Mouse (Mus musculus) naive thymus-derived CD4-positive, alpha-beta T cell, adult 2 months (primary cell): ENCODE data around the gene Cct2.

Experiments
- DNase-seq: peaks from one replicate; pipeline ENCODE4 v3.0.0-alpha.2; 2011; ENCODE audit warnings: low read depth

The Cct2 gene

DNA sequence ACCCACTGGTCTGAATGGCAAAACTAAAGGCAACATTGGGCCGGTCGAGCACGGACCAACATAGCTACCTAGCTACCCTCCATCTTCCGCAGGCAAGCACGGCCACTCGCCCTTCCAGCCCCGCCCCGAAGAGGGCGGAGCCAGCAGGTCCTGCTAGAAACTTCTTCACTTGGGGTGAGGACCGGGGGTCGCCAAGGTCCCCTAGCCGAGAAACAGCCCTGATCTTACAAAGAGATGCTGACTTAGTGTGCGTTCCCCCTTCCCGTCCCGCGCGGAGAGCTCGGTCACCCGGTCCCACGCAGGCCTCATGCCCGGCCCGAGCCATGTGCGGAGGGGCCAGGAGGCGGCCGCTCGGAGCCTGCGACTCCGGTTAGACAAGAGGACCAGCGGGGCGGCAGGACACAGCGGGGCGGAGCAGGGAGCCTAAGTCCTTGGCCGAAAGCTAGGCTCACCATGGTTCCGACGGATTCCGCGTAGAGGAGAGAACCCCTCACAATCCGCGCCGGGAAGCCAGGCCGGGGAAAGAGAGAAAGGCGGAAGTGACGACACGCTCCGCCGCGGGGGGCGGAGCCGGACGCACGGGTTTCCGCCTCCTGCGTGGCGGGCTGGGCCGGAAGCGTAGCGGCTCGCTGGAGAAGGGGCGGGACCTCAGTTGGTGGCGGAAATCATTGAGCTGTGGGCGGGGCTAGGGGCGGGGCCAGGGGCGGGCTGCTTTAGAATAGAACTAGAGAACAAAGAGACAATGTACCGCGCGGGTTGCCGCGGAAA, at the start of gene Cct2:
Cct2 (minus strand) TSS at position 561 of the 768 bp plus-strand sequence.
- peak; percentile 99 for DNase-seq

GRCm38 (mm10) chr10:117112545-117112944, 48.9 kb upstream of the Cct2 start:
- peak; percentile 61 for DNase-seq

DNA sequence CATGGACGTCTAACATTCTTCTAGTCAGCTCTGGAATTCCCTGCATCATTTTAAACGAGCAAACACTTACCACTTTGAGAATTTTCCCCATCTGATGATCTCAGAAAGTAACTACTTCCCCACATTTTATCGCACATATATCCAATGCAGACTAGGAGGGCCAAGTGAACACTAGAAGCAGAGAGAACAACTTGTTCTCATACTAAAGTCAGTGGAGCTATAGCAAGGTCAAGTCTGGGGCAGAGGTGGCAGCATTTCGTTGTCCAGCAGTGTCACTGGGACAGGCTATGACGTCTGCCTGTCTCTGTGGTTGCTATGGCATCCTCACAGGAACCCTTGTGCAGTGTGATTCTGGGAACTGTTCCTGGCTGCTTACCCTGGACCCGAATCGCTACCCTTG, 47.8 kb upstream of the Cct2 start:
- no peak for DNase-seq

DNA sequence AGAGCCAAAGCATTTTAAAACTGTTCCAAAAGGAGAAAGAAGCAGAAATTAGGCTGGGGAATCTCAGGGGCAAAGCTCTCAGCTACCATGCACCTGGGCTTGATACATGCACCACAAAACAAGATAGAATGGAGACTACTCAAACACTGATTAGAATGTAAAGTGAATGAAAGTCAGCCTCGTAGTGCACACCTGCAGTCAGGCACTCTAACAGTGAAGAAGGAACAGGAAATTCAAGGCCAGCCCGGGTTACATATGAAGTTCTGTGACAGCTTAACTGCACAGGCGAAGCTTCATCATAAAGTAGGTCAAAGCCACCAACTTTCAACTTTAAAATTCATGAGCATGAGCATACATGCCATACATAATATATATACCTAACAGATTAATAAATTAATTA, 46.7 kb upstream of the Cct2 start:
- peak; percentile 35 for DNase-seq

GRCm38 (mm10) chr10:117106686-117107085, 43.1 kb upstream of the Cct2 start:
- no peak for DNase-seq

- no peak for DNase-seq
Observed at GRCm38 (mm10) chr10:117106244-117106643, 42.6 kb upstream of the Cct2 start.

- no peak for DNase-seq
Observed at GRCm38 (mm10) chr10:117105015-117105414, 41.4 kb upstream of the Cct2 start.

DNA sequence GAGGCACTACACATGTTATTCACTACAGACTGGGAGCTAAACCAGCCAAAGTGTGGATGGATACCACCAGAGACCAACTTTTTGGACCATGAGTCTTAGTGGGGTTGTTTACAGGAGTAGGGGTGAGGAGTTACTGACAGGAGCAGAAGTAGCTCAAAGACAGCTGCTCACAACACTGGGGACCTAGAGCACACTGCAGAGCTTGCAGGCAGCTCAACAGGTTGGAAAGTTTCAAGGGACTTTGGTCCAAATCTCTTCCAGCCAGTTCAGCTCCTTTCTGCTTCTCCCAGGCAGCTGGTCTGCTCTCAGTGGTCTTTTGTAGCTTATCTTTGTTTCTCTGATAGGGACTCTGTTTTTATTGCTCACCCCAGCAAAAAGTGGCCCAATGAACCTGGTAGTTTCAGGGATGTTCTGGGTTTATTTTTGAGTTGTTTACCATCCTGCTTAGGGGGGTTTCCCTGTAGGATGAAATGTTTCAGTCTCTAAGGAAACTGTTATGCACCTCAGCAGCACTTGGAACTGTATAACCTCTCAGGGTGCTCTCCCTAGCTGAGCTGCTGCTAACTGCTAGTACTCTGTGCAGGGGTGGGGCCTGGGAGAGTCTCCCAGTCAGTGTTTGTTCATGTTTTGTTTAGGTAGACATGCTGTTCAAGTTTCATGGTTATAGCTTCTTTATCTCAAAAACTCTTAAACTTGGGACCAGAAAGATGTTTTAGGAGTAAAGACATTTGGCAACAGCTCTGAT, 40.4 kb upstream of the Cct2 start:
- no peak for DNase-seq

GRCm38 (mm10) chr10:117100175-117100574, 36.6 kb upstream of the Cct2 start:
- DNase-seq: no peak

DNA sequence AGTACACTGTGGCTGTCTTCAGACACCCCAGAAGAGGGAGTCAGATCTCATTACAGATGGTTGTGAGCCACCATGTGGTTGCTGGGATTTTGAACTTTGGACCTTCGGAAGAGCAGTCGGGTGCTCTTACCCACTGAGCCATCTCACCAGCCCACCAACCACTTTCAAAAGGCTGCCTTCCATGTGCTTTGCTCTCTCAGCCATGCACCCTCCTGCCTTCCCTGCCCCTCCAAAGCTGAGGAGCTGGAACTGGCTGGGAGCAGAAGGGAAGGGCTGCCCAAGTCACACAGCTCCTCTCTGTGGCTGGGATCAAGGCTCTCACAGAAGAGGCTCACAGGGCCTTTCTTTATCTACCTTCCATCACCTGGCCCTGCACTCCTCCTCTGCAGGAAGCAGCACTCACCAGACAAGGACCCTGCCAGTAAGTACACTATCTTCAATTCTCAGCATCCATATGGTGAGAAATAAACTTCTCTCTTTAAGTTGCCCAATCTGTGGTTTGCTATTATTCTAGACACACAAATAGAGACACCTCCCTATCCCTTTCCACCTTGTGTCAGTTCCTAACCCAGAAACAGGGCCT, 33.6 kb upstream of the Cct2 start:
- DNase-seq: no peak

- DNase-seq: no peak
Observed at GRCm38 (mm10) chr10:117096096-117096495, 32.5 kb upstream of the Cct2 start.

- DNase-seq: no peak
Observed at GRCm38 (mm10) chr10:117094504-117095329, 31.1 kb upstream of the Cct2 start.

GRCm38 (mm10) chr10:117089628-117090027, 26.0 kb upstream of the Cct2 start:
- DNase-seq: no peak

DNA sequence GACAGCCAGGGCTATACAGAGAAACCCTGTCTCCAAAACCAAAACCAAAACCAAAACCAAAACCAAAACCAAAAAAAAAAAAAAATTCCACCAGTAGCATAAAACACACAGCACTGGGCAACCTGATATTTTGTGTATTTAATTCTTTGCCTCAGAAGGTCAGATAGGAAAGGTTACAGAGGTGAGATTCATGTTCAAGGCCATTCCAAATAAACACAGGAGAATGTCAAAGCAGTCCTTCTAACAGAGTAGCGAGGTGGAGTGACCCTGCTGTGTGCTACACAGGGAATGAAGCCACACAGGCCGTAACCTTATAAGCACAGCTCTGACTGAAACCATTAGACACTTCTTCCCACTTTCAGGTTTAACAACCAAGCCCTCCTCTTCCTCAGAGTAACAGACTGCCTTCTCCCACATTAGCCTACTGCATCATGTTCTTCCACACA, 18.3 kb upstream of the Cct2 start:
- DNase-seq: peak; percentile 36

DNA sequence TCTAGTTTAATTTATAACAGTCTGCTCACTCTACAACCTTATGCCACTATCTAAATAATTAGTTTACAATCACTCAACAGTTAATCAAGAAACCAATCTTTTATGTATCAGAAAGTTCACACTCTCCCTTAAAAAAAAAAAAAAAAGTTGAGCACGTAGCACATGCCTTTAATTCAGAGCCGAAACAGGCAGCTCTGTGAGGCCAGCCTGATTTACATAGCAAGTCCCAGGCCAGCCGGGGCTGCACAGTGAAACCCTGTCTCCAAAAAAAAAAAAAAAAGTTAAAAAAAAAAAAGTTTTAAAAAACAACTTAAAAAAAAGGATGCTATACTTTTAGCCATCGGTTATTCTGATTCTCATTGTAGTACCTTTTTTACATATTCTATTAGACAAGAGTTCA, 17.7 kb upstream of the Cct2 start:
- no peak for DNase-seq

- peak; percentile 58 for DNase-seq
Observed at GRCm38 (mm10) chr10:117078284-117078683, 14.7 kb upstream of the Cct2 start.

- DNase-seq: no peak
Observed at GRCm38 (mm10) chr10:117073176-117073575, 9.6 kb upstream of the Cct2 start.

GRCm38 (mm10) chr10:117072191-117072888, 8.7 kb upstream of the Cct2 start:
- DNase-seq: no peak

GRCm38 (mm10) chr10:117069109-117069508, 5.5 kb upstream of the Cct2 start:
- no peak for DNase-seq

- DNase-seq: no peak
Observed at GRCm38 (mm10) chr10:117064076-117064475, 462 bp upstream of the Cct2 start.

DNA sequence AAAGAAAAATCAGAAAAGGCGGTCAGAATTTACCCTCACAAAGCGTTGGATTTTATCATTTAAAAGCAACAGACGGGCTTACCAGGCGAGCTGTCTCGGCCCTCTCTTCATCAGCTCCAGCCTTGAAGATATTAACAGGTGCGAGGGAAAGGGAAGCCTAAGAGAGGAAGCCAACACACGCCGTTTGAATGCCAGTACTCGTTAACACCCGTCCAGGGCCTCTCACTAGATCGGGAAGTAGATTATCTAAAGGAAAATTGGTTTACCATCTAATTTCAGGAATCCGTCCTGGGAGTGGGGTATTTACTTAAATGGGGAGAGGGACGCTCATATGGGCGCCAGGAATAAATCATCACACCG, 740 bp downstream of the Cct2 start:
- DNase-seq: no peak

DNA sequence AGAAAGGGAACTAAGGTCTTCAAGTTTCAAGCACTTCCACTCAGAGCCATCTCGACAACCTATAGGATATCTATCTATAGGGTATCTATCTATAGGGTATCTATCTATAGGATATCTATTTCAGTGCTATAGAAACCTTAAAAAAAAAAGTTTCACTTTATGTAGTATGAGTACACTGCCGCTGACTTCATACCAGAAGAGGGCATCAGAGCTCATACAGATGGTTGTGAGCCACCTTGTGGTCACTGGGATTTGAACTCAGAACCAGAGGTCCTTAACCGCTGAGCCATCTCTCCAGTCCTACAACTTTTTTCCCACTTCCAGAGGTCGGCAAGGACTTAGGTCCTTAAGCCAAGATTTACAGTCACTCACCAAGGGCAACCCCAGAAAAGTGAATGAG, 7.9 kb downstream of the Cct2 start:
- DNase-seq: no peak
